Mouse (Mus musculus): ENCODE measurements at regions not wholly inside any gene's neighbourhood (a gene's known extent, or its start where the extent isn't known, plus 50 kb on each side); places are given as distances from the start of the nearest gene placed in this dataset.
A peak's percentile ranks its signal among the peaks of the same experiment; 100 is the strongest.

- peak in 1 of 2 experiments; percentile 2 for DNase-seq
These were observed 142.3 kb upstream of the Zkscan2 start for GRCm38 (mm10) chr7:123642596-123642995.

DNA sequence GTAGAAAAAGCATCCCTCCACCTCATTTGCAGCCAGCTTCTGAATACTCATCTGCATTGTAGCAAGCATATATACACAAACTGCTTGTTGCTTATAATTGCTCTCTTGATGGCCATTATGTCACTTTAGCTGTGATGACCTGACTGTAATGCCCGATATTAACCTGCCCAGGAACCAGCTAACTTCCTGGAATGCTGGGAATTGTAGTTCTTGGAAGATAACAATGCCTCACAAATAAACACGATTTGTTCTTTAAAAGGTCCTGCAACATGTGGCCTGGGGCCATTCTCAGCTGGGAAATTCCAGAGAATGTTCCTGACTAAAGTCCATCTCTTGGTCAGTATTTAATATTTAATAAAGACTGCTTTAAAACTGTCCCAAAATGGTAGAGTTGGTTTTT is 143.2 kb upstream of the Zkscan2 start:
- peak in 1 of 2 experiments; percentile 12 for DNase-seq

GRCm38 (mm10) chr7:123645521-123645920 is 145.3 kb upstream of the Zkscan2 start:
- no peak for DNase-seq

GRCm38 (mm10) chr7:123665459-123665858 is 165.2 kb upstream of the Zkscan2 start:
- no peak for DNase-seq

- DNase-seq = no peak
These were observed 184.5 kb upstream of the Zkscan2 start for GRCm38 (mm10) chr7:123684762-123685161.

GRCm38 (mm10) chr7:123686547-123686946 is 186.3 kb upstream of the Zkscan2 start:
- no peak for DNase-seq

DNA sequence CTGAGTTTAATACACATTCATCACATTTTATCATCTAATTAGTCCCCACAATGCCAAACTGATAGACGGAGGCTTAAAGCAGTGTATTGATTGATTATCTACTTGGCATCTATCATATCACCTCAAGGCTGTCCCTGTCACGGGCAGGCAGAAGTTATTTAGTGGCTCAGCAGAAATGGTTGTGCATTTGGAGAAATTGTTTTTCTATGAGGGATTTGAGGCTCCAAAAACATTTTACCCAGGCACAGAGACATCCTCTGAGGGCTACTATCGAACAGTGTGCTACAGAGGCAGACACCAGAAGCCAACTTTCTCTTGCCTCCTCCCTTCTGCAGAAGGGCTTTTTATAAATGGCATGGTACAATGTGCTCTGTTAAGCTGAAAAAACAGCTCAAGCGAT is 230.8 kb upstream of the Zkscan2 start:
- DNase-seq = no peak

DNA sequence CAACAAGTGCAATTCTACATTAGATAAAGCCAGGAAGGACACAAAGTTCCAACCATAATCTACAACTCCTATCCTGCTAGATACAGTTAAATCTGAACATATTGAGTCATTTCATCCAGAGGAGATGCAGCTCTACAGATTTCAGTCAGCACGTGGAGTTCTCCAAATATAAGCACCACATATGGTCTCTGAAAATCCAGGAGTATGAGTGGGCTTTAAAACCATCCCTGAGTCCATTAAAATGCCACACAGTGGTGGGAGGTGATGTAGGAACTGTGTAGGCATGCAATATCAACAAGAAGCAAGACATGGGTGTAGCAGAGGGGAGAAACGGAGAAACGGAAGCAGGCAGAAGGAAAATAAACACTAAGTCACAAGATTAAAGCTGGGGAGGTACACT is 232.8 kb upstream of the Zkscan2 start:
- no peak for DNase-seq

DNA sequence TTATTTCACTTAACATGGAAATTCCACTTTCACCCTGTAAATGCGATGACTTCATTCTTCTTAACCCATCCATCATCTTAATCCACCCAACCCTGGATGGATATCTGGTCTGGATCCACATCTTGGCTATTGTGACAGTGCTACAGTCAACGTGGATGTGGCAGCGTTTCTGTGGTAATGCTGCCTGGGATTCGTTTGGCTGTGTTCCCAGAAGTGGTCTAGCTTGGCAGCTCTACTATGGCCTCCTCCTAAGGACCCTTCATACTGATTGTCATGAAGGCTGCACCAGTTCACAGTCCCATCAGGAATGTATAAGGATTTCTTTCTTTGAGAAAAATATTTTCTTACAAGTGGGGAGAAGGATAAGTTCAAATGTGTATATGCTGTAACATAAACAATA is 234.7 kb upstream of the Hs3st4 start:
- no peak for DNase-seq

GRCm38 (mm10) chr7:123753252-123753651 is 229.4 kb upstream of the Hs3st4 start:
- DNase-seq = no peak

GRCm38 (mm10) chr7:123795036-123795435 is 187.6 kb upstream of the Hs3st4 start:
- DNase-seq = no peak

DNA sequence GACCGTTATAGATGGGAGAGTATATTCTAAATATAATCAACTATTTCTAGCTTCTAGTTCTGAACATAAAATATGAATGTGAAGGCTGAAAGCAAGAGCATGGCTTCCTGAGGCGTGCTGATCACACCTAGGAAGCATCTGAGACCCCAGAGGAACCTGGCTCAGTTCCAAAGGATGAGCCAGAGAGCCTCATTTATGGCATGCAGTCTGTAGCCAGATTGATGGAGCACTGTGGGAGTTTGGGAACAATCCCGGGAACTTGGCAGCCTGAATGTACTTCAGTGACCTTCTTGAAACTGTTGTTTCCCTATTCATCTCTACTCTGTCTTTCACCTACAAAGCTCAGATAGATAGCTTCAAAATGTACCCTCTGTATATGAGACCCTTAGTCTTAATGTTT is 186.6 kb upstream of the Hs3st4 start:
- DNase-seq = no peak

DNA sequence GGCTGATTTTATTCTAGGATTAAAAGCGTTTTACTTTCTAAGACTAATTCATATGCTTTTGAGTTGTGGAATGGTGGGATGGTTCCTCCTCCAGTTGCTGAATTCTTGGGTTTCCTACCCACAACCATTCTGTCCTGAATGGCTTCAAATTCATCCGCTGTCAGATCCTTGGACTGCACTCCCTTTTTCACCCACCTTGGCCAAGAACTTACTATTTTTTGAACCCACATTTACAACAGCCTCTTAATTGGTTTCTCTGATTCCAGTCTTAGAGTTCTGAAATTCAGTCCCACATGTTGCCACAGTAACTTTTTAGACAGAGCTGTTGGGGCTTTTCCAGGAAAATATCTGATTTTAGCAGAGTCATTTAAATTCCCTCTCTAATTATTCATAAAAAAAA is 177.0 kb upstream of the Hs3st4 start:
- DNase-seq = no peak

- no peak for DNase-seq
These were observed 158.7 kb upstream of the Hs3st4 start for GRCm38 (mm10) chr7:123823976-123824375.

- DNase-seq = no peak
These were observed 156.3 kb upstream of the Hs3st4 start for GRCm38 (mm10) chr7:123826406-123826805.

- DNase-seq = no peak
These were observed 140.1 kb upstream of the Hs3st4 start for GRCm38 (mm10) chr7:123842552-123842951.

DNA sequence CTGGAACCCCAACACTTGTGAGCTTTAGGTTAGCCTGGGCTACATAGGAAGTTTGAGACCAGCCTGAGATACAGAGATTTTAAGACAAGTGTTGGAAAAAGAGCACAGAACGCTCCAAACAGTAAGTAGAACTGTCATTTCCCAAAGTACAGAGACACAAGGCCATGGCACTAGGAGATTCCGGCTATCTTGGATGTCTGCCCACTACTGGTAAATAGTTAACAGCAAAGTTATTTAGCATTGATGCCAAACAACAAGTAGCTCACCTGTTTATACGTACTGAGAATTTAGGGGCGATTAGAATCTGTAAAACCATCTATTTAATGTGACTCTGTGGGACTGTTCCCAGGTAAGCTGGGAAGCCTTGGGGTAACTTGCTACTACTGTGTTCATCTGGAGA is 135.6 kb upstream of the Hs3st4 start:
- DNase-seq = peak; percentile 33 to 67

- no peak for DNase-seq
These were observed 134.0 kb upstream of the Hs3st4 start for GRCm38 (mm10) chr7:123848644-123849043.

- DNase-seq = no peak
These were observed 133.4 kb upstream of the Hs3st4 start for GRCm38 (mm10) chr7:123849220-123849619.

DNA sequence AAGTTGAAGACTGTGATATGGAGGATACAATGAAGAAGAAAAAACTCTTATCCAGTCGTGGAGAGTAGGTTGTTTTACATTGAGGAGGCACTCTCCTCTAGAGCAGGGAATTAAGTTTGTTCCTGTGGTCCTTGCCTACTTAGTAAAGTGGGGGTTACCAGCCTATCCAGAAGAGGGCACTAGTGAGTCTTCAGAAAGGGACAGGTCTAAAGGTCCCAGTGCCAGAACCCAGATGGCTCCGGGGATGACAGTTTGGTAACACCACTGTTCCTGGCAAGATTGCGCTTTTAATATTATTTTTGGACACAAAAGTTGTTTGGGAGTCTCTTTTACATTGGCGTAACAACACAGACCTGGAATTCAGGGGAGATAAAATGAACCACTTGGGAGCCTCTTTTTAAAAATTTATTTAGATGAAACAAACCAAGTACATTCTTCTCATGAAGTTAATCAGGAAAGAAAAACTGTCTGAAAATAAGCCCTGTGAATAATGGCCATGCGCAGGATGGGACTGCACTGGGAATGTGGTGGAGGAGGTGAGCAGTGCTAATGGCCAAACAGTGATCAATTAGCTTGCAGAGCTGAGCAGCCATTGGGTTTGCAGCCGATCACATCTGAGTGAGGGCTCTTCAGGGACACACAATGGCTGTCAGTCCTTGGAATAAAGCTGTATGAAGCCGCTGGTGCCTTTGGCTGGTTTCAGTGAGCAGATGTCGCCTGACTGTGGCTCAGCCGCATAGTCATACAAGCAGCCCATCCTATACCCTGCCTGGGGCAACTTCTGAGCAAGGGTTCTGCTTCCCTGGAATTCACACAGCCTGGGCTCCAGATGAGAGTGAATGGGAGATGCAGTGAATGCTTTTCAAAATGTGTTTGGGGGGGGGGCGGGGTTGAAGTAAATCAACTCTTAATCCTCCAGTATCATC is 132.1 kb upstream of the Hs3st4 start:
- peak in 1 of 2 experiments; percentile 16 for DNase-seq

DNA sequence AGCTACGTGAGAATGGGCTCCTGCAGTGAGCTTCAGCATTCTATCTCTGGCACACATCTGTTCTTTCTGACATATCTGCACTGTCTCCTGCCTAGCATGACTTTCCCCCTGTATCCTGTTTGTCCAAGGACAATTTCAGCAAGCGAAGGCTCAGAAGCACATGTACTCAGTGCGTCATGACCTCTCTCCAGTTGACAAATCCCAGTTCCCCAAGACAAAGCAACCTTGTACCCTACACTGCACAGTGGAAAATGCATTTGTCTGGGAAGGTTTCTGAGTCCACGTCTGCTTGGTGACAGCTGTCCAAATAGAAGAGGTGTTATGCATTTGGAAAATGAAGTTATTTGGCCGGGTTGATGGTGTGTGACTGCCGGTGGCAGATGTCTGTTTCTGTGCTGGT is 125.1 kb upstream of the Hs3st4 start:
- no peak for DNase-seq

DNA sequence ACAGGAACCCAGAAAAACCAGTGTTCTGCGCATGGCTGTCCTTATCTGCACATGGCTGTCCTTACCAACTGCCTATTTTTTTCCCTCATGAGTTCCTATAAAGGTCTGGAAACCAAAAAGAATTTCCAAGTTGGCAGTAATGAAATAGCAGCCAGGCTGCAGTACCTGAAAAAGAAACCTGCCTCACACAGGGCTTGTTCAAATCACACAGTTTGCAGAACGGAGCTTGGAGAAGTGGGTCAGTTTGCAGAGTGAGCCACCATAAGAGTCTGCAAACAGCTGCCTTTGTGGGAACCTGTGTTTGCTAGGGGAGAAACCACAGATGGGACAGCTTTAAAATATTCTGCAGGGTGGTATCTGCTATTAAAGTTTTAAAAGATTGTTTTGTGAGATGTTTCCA is 121.0 kb upstream of the Hs3st4 start:
- no peak for DNase-seq

- no peak for DNase-seq
These were observed 85.8 kb upstream of the Hs3st4 start for GRCm38 (mm10) chr7:123896759-123897444.
